Mouse (Mus musculus) lung, postnatal 10 days (tissue): ENCODE results near the gene Dxo.

Source experiments
- DNase-seq: peaks from one replicate; pipeline ENCODE4 v3.0.0; 2021

Dxo gene

DNA sequence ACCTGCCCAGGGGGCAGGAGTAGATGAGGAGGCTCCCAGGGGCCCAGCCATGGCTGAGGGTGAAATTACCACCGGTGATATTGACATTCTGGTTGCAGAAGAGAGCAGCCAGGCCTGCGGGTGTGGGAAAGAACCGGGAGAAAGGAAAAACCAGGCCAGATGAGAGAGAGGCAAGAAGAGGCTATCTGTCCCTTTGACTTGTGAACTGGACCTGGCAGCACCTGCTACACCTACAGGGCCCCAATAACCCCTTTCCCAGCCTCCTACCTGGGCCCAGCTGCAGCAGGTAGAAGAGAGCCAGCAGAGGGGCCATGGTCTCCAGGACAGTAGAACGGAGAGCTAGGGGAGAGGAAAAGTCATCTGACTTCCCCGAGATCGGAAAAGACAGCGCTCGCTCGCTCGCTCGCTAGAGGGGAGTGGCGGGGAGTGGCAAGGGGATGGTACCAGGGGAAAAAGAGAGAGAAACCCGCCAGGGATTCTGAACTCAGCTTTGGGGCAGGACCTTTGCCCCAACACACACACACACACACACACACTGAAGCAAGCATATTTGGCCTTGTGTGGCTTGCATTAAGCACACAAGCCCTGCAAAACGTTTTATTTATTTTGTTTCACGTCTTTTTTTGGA is 45.0 kb downstream of the Dxo start, which contains the start of gene Gm20547:
TSS of gene Gm20547 (minus strand) at position 360 of the 628 bp plus-strand sequence.
- DNase-seq, result no peak

DNA sequence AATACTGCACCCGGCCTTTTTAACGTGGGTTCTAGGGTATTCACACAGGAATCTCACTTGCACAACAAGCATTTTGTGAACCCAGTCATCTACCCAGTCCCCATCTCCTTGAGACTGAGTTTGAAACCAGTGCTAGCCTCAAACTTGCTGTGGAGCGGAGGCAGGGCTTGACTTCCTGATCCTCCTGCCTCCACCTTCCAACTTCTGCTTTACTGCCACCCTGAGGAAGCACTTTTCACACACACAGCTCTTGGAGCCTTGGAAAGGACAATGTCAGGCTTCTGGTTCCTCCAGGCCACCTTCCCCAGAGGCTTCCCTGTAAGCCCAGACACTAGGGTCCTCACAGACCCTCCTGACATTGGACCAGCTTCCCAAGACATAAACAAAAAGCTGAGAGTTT is 46.5 kb downstream of the Dxo start:
- DNase-seq, result no peak

DNA sequence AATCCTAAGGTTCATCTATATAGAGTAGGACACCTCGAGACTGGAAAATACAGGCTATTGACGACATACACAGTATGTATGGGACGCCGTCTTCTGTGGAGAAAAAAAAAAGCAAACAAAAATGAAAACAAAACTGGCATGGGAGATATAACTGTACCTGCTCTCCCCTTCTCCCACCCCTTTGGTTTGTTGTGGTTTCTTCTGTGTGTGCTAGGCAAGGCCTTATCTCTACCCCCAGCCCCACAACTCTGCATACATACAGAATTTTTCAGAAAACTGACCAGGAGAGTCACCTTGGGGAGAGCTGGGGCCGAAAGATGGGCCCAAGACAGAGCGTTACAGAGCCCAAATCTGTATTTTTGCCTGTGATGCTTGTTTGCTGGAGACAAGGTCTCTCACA is 47.9 kb downstream of the Dxo start:
- no peak for DNase-seq

- no peak for DNase-seq
Measured at GRCm38 (mm10) chr17:34885615-34886014, 48.8 kb downstream of the Dxo start.

GRCm38 (mm10) chr17:34887942-34888341 is 51.1 kb downstream of the Dxo start:
- DNase-seq, result no peak
